ENCODE assay signal across 19 mouse cellular contexts in the genomic region with DNA sequence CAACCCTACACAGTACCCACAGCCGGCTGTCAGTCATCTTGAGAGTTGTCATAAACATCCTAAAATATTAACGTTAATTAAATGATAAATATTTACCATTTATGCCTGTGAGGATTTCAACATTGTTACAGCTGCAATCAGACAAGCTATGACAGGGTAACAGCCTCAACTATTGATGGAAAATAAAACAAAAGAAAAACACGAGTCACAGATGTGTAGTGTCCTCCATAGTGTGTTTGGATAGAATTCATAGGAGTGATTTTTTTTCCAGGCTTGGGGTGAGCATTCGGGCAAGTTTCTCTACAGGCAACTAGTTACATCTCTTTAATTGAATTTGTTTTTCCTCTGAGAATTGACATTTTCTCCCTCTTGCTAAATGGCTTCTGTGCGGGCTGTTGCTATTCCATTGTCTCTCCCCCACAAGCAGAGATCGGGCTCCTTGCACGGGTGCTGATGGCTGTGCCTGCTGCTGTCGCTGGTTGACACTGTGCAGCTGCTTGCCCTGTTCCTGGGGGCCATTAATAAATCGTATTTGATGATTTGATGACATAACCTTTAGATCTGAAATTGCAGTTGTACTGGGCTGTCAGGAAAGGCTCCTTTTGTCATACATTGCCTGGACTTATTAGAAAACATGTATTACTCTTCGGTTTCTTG.
DNase-seq lines count a peak whose midpoint lies in the region; ATAC-seq lines count a peak whose summit lies in the region.
"Had no signal": no experiment of that assay in that cellular context is flagged by ENCODE, and none has a peak within 500 bp of the region (broad histone marks: within the 10 kb centered on the region; RNA-seq: fewer than 3 reads in every experiment).

No protein-coding gene starts in this region.

- no peak overlapping the region for H3K9ac ChIP-seq in kidney, embryonic 15.5 days
- no peak overlapping the region for H3K9ac ChIP-seq in lung, embryonic 16.5 days (ENCODE audit: low read length)
- no peak overlapping the region for H3K9ac ChIP-seq in intestine, embryonic 16.5 days (ENCODE audit: low read depth, low read length)
- H3K9ac ChIP-seq: limb, embryonic 13.5 days; liver, embryonic 14.5 days; neural tube, embryonic 12.5 days had no signal

- no peak overlapping the region for H3K4me2 ChIP-seq in kidney, embryonic 15.5 days
- no peak overlapping the region for H3K4me2 ChIP-seq in lung, embryonic 16.5 days (ENCODE audit: low read depth, low read length)
- no peak overlapping the region for H3K4me2 ChIP-seq in intestine, embryonic 16.5 days (ENCODE audit: low read depth, low read length)
- H3K4me2 ChIP-seq: heart, embryonic 11.5 days; limb, embryonic 13.5 days; neural tube, embryonic 12.5 days had no signal

- H3K27ac ChIP-seq in kidney, embryonic 15.5 days: no peak overlapping the region
- no peak overlapping the region for H3K27ac ChIP-seq in lung, embryonic 16.5 days (ENCODE audit: low read length)
- H3K27ac ChIP-seq in intestine, embryonic 16.5 days (ENCODE audit: low read length): no peak overlapping the region
- H3K27ac ChIP-seq: limb, embryonic 13.5 days; liver, embryonic 14.5 days; neural tube, embryonic 12.5 days had no signal

- no peaks in the 10 kb centered on the region for H3K9me3 ChIP-seq in kidney, embryonic 15.5 days (replicated peaks)
- no peaks in the 10 kb centered on the region for H3K9me3 ChIP-seq in lung, embryonic 16.5 days (ENCODE audit: control insufficient read depth, low read length)
- H3K9me3 ChIP-seq in intestine, embryonic 16.5 days (ENCODE audit: control insufficient read depth, low read length): no peaks in the 10 kb centered on the region
- H3K9me3 ChIP-seq: limb, embryonic 13.5 days; neural tube, embryonic 12.5 days had no signal

- peak; percentile 75; the same call in 1 of the 2 replicates for ATAC-seq in kidney, embryonic 15.5 days (replicated peaks; ENCODE audit: low FRiP score)
- peak; percentile 78 for ATAC-seq in lung, embryonic 16.5 days (ENCODE audit: low read depth)
- peak; percentile 28; the same call in 1 of the 2 replicates for ATAC-seq in intestine, embryonic 16.5 days
- ATAC-seq: forebrain, embryonic 14.5 days had no signal

- no peak for DNase-seq in kidney, postnatal 25 days
- no peak for DNase-seq in lung, postnatal 14 days
- peak; percentile 26 for DNase-seq in embryo, embryonic 10.5 days (ENCODE audit: low spot score)
- no peak for DNase-seq in heart, adult 11 months
- DNase-seq: adrenal gland, postnatal 36 days; cerebellum, adult 9-11 months; gastrocnemius, postnatal 36 days; layer of hippocampus, adult 9-11 months; right cerebral cortex, postnatal 25 days; thymus, postnatal 36 days had no signal

- H3K27me3 ChIP-seq in kidney, embryonic 15.5 days: peaks cover 31% of the 10 kb centered on the region
- no peaks in the 10 kb centered on the region for H3K27me3 ChIP-seq in lung, embryonic 16.5 days (ENCODE audit: control insufficient read depth, insufficient read depth, low read depth, low read length)
- no peaks in the 10 kb centered on the region for H3K27me3 ChIP-seq in intestine, embryonic 16.5 days (replicated peaks; ENCODE audit: control insufficient read depth, insufficient read depth, low read length)
- H3K27me3 ChIP-seq: neural tube, embryonic 12.5 days had no signal

- no peak overlapping the region for H3K4me3 ChIP-seq in kidney, embryonic 15.5 days (replicated peaks)
- H3K4me3 ChIP-seq in lung, embryonic 16.5 days (ENCODE audit: low read length): no peak overlapping the region
- no peak overlapping the region for H3K4me3 ChIP-seq in intestine, embryonic 16.5 days (ENCODE audit: low read length)
- H3K4me3 ChIP-seq: erythroblast, embryonic 14.5 days; limb, embryonic 13.5 days; neural tube, embryonic 12.5 days had no signal

- WGBS in kidney, embryonic 15.5 days: 35% methylated on average over 10 of the region's 10 CpGs
- WGBS in lung, embryonic 16.5 days: 39% methylated on average over 10 of the region's 10 CpGs
- 48% methylated on average over 10 of the region's 10 CpGs for WGBS in intestine, embryonic 16.5 days

- H3K36me3 ChIP-seq in kidney, embryonic 15.5 days: no peaks in the 10 kb centered on the region
- H3K36me3 ChIP-seq in lung, embryonic 16.5 days (ENCODE audit: control insufficient read depth, insufficient read depth, low read length): no peaks in the 10 kb centered on the region
- H3K36me3 ChIP-seq in intestine, embryonic 16.5 days (ENCODE audit: control insufficient read depth, insufficient read depth, low read length): no peaks in the 10 kb centered on the region
- H3K36me3 ChIP-seq: limb, embryonic 13.5 days; neural tube, embryonic 12.5 days had no signal

- peaks cover 18% of the 10 kb centered on the region for H3K4me1 ChIP-seq in kidney, embryonic 15.5 days
- peaks cover 5% of the 10 kb centered on the region; the same call in 1 of the 2 replicates for H3K4me1 ChIP-seq in lung, embryonic 16.5 days (replicated peaks; ENCODE audit: control insufficient read depth, insufficient read depth, low read length)
- H3K4me1 ChIP-seq in intestine, embryonic 16.5 days (ENCODE audit: control insufficient read depth, insufficient read depth, low read length): no peaks in the 10 kb centered on the region
- H3K4me1 ChIP-seq: limb, embryonic 13.5 days; neural tube, embryonic 12.5 days had no signal

Comparison
In these comparisons a context has a peak if more than half of its experiments do, and no peak if none do; other contexts are left out.
1. ATAC-seq: peak in every context shown above with its lines; median percentile 78 in lung, embryonic 16.5 days; 75 in kidney, embryonic 15.5 days; 28 in intestine, embryonic 16.5 days.